Mouse (Mus musculus) thymus, postnatal 10 days (tissue): ENCODE measurements around the gene 4930469K13Rik.

Experiments used
- DNase-seq, 2 experiments: peaks; one replicate each; pipeline ENCODE4 v3.0.0; 2021; ENCODE audit warnings: low spot score in 2 of 2

Gene 4930469K13Rik

DNA sequence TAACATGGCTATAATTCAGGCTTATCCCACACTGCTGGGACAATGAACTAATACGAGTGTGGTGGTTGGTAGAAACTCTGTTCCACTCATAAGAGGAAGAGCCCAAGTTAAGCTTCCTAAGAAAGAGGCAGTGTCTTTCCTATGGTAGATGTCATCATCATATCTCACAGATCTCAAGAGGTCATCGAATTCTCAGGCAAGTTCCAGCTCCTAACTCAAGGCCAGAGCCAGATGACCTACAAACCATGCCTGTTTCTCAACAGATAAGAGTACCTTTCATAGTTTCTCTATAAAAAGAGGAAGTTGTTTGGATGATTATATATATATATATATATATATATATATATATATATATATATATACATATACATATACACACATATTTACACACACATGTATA lies 111.8 kb downstream of the 4930469K13Rik start:
- no peak for DNase-seq

DNA sequence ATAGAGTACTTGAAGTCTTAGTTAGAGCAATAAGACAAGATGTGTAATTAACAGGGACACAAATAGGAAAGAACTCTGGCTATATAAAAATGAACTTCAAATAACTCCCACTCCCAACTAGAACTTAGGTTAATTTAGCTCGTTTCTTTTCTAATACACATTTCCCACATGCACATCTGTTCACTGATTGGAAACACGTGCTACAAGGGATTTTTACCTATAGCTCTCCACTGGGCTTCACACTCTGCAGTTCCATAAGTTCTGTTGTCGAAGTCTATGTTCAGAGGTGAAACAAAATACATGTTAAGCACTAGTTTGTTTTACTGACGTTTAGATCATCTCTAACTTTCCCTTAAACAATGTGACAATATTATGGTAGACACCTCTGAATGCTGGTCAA lies 118.2 kb downstream of the 4930469K13Rik start:
- DNase-seq = no peak

DNA sequence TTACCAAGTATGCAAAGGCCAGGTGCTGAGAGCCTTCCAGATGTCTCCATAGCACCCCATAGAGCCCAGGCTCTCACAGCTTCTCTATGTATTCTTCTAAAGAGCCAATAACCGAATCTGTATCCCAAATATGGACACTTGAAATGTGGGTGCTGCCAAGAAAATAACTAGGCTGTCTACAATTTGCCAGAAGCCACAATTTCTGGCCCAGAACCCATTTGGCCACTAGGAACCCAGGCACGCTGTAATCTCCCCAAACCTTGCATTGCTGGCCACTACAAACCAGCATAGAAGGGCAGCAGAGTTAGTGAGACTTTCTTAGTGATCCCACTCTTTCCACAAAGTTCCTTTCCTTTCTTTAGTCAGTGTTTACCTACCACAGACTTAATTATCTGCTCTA lies 123.2 kb downstream of the 4930469K13Rik start:
- DNase-seq = no peak

DNA sequence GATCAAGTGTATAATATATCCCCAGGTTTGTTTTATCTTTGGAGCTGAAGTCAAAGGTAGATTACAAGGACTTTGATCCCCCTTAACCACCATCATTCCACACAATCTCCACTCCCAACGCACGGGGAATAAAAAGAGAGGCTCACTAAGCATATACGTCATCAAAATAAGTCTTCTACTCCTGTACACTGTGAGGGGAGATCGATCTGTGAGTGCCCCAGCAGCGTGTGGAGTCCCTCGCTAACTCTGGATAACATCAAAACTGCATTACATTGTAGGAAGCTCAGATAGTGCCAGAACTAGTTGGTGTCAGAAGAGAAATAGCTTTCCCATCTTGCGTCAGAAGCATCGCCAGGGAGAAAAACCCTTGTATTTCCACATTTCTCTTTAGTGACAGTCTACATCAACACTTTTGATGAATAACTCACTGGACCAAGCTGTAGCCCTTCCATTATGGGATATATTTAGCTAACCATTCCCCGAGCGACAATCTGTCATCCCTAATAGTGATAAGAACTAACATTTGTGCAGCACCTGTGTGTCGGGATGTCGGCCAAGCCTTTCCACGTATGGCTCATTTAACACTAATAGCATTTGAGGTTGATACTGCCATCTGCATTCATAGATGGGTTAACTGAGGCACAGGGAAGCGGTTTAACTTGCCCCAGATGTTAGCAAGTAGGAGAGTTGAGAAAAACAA lies 123.9 kb downstream of the 4930469K13Rik start:
- no peak for DNase-seq

DNA sequence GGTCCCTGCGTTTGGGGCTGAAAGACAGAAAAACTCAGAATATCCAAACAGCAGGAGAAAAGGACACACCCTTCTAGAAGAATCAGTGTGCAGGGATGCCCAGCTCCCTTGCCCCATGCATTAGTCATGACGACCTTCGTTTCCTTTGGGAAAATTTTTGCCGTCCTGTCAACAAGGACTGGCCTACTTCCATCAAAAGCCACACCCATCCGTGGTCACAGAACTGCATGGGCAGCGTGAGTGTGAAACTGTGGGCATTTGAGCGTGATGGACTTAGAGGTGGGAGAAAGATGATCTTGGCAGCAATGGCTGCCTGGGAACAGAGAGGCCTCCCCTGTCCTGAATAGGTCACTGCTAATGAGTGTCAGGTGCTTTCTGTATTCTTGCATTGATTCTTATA lies 126.2 kb downstream of the 4930469K13Rik start:
- DNase-seq = no peak

DNA sequence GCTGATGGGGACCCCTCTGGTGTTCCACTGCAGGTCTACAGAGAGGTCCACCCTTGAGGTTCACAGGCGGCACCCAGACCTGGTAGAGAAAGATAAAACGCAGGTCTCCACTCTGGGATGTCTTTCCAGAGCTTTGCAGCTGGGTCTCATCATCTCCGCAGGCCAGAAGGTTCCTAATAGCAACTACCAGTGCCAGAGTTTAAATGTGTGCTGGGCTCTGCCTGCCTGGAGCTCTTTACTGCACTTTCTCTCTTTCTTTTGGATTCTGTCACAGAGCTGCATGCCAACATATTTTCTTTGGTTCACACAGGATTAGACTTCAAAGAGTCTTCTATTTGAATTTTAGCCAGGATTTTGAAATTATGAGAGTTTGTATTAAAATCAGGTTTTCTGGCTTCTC lies 129.2 kb downstream of the 4930469K13Rik start:
- DNase-seq = no peak

DNA sequence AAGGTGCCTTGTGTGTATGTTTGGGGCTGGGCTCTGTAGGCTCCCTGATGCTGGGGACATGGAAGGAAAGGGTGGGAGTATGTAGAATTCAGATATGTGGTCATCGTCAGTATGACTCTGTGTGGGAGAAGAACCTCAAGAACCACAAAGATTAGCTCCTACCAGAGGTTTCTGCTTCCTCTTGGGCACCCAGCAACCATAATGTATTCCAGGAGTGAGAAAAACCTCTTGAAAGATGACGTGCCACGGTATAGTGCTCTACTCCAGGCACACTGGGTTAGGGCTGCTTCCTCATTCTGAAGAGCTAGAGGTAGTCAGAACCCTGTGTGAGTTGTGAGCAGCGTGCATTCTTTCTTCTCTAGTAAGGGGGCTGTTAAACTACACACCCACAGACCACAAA lies 130.6 kb downstream of the 4930469K13Rik start:
- DNase-seq = no peak

DNA sequence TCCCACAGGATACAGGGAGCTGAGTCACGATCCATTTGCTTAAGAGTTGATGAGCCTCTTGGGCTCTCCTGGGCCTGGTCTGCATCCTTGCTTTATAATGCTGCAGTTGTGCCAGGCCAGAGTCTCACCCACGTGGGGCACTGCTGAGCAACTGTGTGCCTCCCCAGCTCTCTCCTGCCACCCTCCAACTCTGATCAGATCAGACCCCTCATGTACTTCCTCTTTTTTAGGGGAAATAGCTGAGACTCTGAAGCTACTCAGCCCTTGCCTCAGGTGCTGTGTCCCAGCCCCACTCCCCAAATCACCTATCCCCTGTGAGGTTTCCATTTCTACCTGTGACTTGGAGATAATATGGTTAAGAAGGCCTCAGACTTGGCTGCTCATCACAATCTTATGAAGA lies 133.0 kb downstream of the 4930469K13Rik start:
- DNase-seq = peak in 1 of 2 experiments; percentile 26

DNA sequence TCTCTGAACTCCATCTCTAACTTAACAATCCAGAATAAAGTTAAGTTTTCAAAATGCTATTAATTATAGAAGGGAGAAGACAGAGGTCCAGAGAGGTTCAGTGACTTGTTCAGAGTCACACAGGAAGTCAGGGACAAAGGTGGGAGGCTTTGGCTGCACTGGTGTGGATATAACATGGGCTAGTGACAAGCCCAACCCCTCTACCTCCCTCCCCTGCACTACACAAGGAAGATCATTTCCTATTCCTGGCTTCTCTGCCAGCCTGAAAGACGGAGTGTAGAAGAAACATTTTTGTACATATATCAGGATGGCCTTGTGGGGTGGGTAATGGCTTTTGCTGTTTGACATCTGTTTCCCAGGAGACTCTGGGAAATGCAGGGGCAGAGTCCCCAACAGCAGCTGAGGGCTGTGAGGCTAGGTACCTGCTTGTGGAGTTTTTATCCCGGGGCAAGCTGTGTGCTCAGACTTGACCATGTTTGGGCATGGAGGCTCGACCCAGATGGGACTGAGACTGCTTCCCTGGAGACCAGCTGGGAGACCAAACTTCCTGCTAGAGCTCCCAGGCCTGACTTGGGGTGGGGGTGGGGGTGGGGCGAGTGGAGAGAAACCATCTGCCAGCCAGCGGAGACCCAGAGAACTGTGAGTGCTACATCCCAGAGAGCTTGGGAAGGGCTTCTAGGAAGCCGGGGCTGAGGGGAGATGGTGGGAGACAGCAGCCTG lies 135.5 kb downstream of the 4930469K13Rik start, which contains the start of gene Kcnmb1:
Gene Kcnmb1 (plus strand): TSS at position 326 of the 720 bp plus-strand sequence.
- no peak for DNase-seq

DNA sequence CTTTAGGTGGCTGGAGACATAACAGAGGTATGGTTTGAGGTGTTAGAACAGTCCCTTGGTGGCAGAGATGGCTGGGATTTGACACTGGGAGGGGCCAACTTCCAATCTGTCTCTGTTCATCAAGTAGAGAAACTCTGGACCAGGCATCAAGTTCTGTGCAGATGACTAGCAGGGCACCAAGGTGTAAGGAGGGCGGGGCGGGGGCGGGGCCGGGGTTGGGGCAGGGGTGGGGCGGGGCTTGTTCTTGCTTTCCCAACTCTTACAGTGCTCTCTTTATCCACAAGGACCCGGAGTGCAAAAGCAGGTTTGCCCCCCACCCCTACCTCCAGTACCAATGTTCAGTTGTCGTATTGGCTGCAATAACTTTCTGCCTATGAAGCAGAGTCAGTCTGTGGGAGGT lies 136.2 kb downstream of the 4930469K13Rik start:
- DNase-seq = no peak

DNA sequence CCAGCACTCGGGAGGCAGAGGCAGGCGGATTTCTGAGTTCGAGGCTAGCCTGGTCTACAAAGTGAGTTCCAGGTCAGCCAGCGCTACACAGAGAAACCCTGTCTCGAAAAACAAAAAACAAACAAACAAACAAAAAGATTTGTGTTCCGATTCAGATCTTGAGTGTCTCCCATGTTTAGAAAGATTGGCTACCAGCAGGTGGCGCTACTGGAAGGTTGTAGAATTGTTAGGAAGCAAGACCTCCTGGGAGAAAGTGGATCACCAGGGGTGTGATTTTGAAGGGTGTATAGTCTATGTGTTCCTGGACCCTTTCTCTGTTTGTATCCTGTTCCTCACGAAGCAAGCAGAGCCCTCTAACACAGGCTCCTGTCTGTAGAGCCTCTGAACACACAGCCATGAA lies 139.6 kb downstream of the 4930469K13Rik start:
- DNase-seq = peak in 1 of 2 experiments; percentile 71

DNA sequence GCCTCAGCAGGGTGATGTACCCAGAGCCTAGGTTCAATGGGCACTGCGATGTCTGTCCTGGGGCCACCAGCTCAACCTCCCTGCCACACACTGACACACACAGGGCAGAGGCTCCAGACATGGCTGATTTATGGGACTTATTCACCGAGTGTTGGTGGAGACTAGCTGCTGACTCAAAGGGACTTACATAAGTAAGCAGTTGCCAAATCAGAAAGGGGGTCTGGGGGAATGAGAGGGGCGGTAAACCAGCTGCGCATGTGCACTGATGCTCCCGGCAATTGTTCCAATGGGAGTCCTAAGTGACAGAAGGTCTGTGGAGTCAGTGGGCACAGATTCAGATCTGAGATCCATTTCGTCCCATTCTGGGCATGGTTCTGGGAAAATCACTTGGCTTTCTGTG lies 140.8 kb downstream of the 4930469K13Rik start:
- no peak for DNase-seq

DNA sequence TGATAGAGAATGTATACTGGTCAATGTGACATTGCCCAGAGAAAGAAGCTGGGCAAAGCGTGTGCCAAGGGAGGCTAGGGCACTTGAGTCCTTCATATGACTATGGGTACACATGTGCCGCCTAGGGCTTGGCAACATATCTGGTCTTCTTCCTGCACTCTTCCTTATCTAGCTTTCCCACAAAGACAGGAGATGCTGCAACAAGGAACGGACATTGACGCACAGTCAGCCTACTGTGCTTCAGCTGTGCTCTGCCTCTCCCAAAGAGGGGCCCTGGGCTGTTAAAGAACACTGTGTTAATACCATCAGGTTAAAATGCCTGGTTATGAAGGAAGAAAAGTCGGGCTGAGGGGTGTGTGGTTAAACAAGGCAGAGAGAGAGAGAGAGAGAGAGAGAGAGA lies 141.7 kb downstream of the 4930469K13Rik start:
- DNase-seq = no peak

DNA sequence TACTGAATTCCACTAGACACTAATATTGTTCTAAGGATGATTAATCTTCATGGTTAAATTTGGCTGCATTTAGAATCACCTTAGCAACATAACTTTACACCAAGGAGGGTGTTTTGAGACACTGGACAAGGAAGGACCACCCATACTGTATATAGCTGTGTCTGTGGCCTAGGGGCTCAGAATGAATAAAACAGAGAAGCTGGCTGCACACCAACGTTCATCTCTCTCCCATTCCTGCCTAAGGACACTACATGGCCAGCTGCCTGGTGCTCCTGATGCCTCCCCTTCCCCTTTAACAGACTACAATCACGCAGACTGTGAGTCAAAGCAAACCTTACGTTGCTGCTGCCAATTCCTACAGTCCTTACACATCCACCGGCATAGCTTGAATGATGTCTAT lies 142.4 kb downstream of the 4930469K13Rik start:
- no peak for DNase-seq

DNA sequence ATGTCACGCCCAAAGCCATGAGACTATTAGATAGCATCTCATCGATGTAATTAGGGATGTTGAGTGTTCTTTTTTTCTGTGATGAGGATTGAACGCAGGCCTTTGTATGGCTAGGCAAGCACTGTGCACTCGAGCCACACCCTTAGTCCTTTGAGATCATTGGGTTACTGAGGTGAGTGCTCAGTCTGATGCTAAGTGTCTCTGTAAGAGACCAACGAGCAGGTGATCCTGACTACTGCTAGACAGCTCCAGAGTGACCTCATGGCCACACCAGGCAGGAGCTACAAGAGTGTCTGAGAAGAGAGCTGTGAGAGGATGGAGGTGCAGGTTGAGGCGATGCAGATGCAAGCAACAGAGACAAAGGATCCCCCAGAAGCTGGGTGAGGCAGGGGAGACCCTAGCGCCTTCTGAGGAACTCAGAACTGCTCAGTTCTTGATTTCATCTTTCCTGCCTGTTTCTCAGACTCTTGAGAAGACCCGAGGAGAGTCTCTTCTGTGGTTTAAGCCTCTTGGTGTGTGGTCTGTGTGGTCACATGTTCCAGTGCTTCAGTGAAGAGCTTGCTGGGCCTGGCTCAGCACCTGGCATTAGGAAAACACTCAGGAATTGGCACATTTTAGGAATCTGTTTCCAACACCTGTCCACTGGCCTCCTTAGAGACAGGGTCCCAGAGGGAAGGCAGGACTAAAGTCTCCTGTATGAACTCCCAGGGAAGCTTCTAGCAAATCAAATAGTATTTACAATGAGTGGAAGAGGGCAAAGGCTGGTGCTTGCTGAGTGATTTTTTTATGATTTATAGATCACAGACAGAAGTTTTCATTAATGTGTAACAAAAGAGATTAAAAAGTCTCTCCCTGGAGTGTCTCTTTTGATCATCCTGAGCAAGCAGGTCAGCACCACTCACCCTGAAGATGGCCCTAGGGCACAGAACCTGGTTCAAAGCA lies 146.4 kb downstream of the 4930469K13Rik start:
- DNase-seq = no peak

DNA sequence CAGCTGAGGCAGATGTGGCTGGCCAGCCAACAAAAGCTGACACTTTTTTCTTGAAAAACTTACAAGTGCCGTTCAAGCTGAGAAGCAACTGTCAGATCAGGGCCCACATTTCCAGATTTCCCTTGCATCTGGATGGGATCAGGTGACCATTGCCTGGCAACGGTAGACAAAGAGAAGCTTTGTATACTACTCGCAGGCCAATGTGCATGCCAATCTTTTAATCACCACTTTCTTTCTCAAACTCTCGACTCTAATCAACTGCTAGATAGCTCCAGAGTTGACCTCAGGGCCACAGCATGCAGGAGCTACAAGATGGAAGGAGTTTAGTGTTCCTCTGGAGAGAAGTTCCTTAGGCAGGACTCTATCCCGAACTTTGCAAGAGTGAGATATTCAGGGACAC lies 147.2 kb downstream of the 4930469K13Rik start:
- DNase-seq = no peak

DNA sequence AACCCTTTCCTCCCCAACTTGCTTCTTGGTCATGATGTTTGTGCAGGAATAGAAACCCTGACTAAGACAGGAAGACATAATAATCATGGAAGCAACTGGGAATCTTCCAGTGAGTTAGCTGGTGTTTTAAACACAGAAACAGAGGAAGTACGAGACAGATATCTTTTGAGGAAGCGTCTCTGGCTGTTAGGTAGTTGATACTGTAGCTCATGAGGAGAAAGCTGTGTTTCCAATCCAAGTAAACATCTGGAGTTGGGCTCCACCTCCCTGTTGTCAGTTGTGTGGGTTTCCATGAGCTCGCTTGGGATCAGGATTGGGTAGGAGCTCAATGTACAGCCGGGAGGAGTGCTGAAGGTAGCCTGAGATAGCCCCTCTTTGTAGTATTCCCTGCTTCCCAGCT lies 151.9 kb downstream of the 4930469K13Rik start:
- DNase-seq = no peak

DNA sequence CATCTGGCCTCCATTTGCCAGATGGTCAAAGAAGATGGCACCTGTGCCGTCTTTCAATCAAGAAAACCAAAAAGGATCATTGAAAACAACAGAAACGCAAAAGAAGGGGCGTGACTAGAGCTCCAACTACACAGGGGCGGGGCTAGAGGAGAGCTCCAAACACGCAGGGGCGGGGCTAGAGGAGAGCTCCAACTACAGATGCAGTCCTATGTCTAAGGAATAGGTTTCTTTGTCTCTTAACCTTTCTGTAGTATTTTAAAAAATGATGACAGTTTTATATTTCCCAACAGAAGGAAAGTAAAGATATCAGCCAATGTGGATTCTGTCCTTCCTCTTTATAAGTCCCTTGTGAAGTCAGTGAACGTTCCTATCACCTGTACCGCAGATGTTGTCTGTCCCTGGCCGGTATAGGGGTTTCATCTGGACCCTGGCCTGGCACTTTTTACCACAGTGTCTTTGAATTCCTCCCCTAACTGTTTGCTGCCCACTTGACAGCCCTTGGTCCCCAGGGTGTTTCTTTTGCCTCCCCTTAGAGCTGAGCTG lies 153.5 kb downstream of the 4930469K13Rik start:
- no peak for DNase-seq

DNA sequence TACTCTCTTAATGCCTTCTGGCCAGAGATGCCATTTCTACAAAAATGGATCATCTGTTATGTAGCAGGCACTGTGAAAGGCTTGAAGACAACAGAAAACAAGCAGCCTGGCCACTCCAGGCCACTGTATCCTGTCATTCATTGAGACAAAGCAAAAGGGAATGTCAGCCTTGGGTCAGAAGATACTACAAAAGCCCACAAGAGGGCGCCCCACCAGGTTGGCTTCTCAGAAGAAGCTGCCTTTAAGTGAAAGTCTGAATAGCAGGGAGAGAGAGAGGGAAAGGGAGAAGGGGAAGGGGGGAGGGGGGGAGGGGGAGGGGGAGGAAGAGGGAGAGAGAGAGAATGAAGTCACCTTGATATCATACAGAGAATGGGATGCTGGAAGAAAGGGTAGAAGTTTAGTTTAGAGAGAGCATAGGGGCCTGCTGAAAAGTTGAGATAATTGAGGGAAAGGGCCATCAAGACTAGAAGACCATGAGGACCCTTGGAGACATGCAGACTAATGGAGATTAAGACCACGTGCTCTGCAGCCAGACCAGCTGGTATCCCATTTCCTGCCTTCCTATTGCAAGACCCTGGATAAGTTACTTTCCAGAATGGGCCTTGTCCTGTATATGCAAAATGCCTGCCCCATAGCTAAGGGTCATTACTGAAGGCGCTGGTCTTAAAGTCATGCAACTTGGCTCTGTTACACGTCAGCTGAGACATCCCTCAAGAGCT lies 154.1 kb downstream of the 4930469K13Rik start:
- DNase-seq = peak in 1 of 2 experiments; percentile 61

DNA sequence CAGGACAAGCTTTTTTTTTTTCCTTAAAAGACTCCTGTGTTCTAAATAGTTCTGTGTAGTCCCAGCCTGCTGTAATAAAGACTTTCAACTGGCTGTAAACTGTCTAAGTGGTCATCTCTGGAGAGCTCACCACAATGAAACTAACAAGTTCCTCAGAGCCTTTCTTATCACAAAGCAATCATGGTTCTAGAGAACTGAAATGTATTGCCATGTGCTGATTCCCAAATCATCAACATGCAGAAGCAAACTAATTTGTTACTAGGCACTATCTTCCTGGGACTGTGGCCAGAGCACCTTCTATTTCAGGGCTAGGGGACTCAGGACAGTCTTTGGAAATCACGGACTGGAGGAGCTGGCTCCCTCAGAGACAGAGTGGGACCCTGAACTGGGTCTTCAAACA lies 154.8 kb downstream of the 4930469K13Rik start:
- no peak for DNase-seq

DNA sequence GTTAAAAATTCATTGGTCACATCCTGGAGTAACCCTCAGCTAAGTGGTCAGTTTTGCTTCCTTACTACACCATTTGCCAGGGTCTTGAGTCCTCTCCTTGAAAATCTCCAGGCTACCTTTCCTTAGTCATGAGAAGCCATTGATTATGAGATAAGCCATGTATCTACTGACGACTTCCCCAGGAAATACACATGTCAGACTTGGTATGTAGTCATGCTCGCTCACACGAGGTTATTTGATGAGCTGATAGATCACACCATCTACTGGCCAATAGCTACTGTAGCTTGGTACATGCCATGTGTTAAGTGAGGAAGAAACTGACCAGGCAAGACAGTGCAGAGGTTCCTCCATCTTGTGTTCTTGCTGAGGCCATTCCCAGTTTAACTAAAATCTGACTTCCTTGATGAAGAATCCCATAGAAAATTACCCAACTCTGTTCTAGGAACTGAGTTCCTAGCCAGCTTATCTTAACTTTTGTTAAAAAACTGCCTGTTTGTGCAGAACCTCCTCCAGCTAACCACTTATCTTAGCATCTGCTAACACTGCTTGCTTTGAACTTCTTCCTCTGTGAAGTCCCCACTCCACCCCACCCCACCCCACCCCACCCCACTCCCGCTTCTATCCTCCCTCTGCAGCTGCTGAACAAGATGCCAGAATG lies 158.8 kb downstream of the 4930469K13Rik start:
- DNase-seq = peak in 1 of 2 experiments; percentile 39
